Mouse (Mus musculus) heart, embryonic 13.5 days (tissue): ENCODE measurements around the gene Mdfic. TPM values are rescaled to one million over a fixed set of nuclear protein-coding genes. Genes with fewer than 3 reads are reported as not detected.
"Not testable (repeated sequence)": the region's sequence is repeated elsewhere in the genome, so short reads cannot be mapped to it uniquely, and the experiment has no call there.

Experiments used
- ATAC-seq: fragments of 200-750 bp; cut with Nextera tagmentation; 2 replicates; pipeline ENCODE4 v1.8.0; 2017; ENCODE audit warnings: moderate TSS enrichment; ENCODE audit not compliant: insufficient number of reproducible peaks, low FRiP score, low TSS enrichment; ENCODE audit errors: extremely low read depth
- H3K27ac ChIP-seq: fragments of 300-500 bp; sonication (generic); replicated peaks from 2 replicates; pipeline ENCODE4 v1.5.1; 2015; ENCODE audit warnings: moderate library complexity, mild to moderate bottlenecking, inconsistent platforms
- H3K27me3 ChIP-seq: fragments of 300-500 bp; sonication (generic); replicated peaks from 2 replicates; pipeline ENCODE4 v1.6.1; 2015; ENCODE audit warnings: mild to moderate bottlenecking, inconsistent platforms
- H3K36me3 ChIP-seq: fragments of 300-500 bp; sonication (generic); 2 replicates; pipeline ENCODE4 v1.6.1; 2015; ENCODE audit warnings: mild to moderate bottlenecking, inconsistent platforms
- H3K4me1 ChIP-seq: fragments of 300-500 bp; sonication (generic); 2 replicates; pipeline ENCODE4 v1.6.1; 2015; ENCODE audit warnings: inconsistent platforms
- H3K4me2 ChIP-seq: fragments of 300-500 bp; sonication (generic); 2 replicates; pipeline ENCODE4 v1.6.1; 2015; ENCODE audit warnings: inconsistent platforms, mild to moderate bottlenecking, moderate library complexity
- H3K4me3 ChIP-seq: fragments of 300-500 bp; sonication (generic); 2 replicates; pipeline ENCODE4 v1.5.1; 2015; ENCODE audit warnings: moderate library complexity, mild to moderate bottlenecking, inconsistent platforms
- H3K9ac ChIP-seq: fragments of 300-500 bp; sonication (generic); 2 replicates; pipeline ENCODE4 v1.6.1; 2015; ENCODE audit warnings: inconsistent platforms, mild to moderate bottlenecking, moderate library complexity
- H3K9me3 ChIP-seq: fragments of 300-500 bp; sonication (generic); 2 replicates; pipeline ENCODE4 v1.6.1; 2016; ENCODE audit warnings: inconsistent platforms
- WGBS: fragments of 180-500 bp; shearing (Covaris S2); methylation state at CpG from one replicate; pipeline ENCODE4 v1.1.7; 2015; ENCODE audit warnings: mixed read lengths; 5-methylcytosine and 5-hydroxymethylcytosine counted together
- polyA plus RNA-seq: library from polyadenylated mRNA; unstranded; fragments of >200 nt; fragmentation: Nextera tagmentation; extraction: Ambion mirVana; gene quantifications from 2 replicates; pipeline ENCODE4 v1.2.1, GENCODE M21; 2015

Mdfic gene
- polyA plus RNA-seq, result 3.8 and 4.3 TPM in 2 replicates

- Histone ChIP-seq H3K9me3 (no peaks in the 10 kb centered on the region), H3K4me2 (peak within 1 kb of the TSS; percentile 79), H3K9ac (peak within 1 kb of the TSS; percentile 95), H3K27me3 (no peaks in the 10 kb centered on the region), H3K36me3 (0 out of 2 replicates have a peak, but pooled peaks cover 4% of the 10 kb centered on the region), H3K4me3 (peak within 1 kb of the TSS; percentile 89), H3K27ac (peak within 1 kb of the TSS; percentile 83), H3K4me1 (peaks cover 26% of the 10 kb centered on the region)
- under 1% methylated on average over 16 of the region's 16 CpGs for WGBS
- ATAC-seq, result no peak; the same call in 1 of the 2 replicates
Observed at GRCm38 (mm10) chr6:15720461-15720817, at the start of gene Mdfic. Gene Mdfic (plus strand): TSS chr6:15720661.

GRCm38 (mm10) chr6:15671364-15671763, 49.1 kb upstream of the Mdfic start:
- H3K9me3 ChIP-seq, result no peaks in the 10 kb centered on the region
- no peak for ATAC-seq

GRCm38 (mm10) chr6:15710080-15710479, 10.4 kb upstream of the Mdfic start:
- no peak overlapping the region for H3K4me2 ChIP-seq
- no peak for ATAC-seq
- WGBS, result 83% methylated on average over 4 of the region's 4 CpGs
- H3K27me3 ChIP-seq, result no peaks in the 10 kb centered on the region
- no peak overlapping the region for H3K4me3 ChIP-seq
- H3K4me1 ChIP-seq, result peaks cover 1% of the 10 kb centered on the region
- H3K9me3 ChIP-seq, result no peaks in the 10 kb centered on the region
- no peaks in the 10 kb centered on the region for H3K36me3 ChIP-seq
- no peak overlapping the region for H3K9ac ChIP-seq
- H3K27ac ChIP-seq, result no peak overlapping the region

More at GRCm38 (mm10) chr6:15671364-15671763, 49.1 kb upstream of the Mdfic start:
- Histone ChIP-seq H3K9ac (no peak overlapping the region), H3K36me3 (no peaks in the 10 kb centered on the region), H3K27me3 (no peaks in the 10 kb centered on the region), H3K4me1 (no peaks in the 10 kb centered on the region), H3K27ac (no peak overlapping the region), H3K4me2 (no peak overlapping the region), H3K4me3 (no peak overlapping the region)

GRCm38 (mm10) chr6:15710706-15711105, 9.8 kb upstream of the Mdfic start:
- Histone ChIP-seq H3K4me3 (no peak overlapping the region), H3K27ac (no peak overlapping the region), H3K4me1 (peaks cover 7% of the 10 kb centered on the region), H3K36me3 (no peaks in the 10 kb centered on the region), H3K27me3 (no peaks in the 10 kb centered on the region), H3K4me2 (no peak overlapping the region), H3K9me3 (no peaks in the 10 kb centered on the region), H3K9ac (no peak overlapping the region)
- 83% methylated on average over 7 of the region's 7 CpGs for WGBS
- no peak for ATAC-seq

- Histone ChIP-seq H3K9ac (no peak overlapping the region), H3K9me3 (no peaks in the 10 kb centered on the region), H3K4me1 (peaks cover 7% of the 10 kb centered on the region), H3K36me3 (no peaks in the 10 kb centered on the region), H3K4me2 (no peak overlapping the region), H3K27ac (no peak overlapping the region), H3K27me3 (no peaks in the 10 kb centered on the region), H3K4me3 (no peak overlapping the region)
- WGBS, result 53% methylated on average over 2 of the region's 2 CpGs
- ATAC-seq, result no peak
Observed at GRCm38 (mm10) chr6:15712860-15713385, 7.5 kb upstream of the Mdfic start.

- not testable (repeated sequence) for ATAC-seq, H3K9ac ChIP-seq, H3K27me3 ChIP-seq, H3K9me3 ChIP-seq, H3K36me3 ChIP-seq, H3K4me3 ChIP-seq, H3K4me2 ChIP-seq, H3K27ac ChIP-seq, H3K4me1 ChIP-seq
- 73% methylated on average over 1 of the region's 1 CpGs for WGBS
Observed at GRCm38 (mm10) chr6:15714036-15714435, 6.4 kb upstream of the Mdfic start.

GRCm38 (mm10) chr6:15714996-15715844, 5.2 kb upstream of the Mdfic start:
- 58% methylated on average over 2 of the region's 2 CpGs for WGBS
- no peak overlapping the region for H3K27ac ChIP-seq
- no peak for ATAC-seq

GRCm38 (mm10) chr6:15719919-15720318, 542 bp upstream of the Mdfic start:
- 0 out of 2 replicates have a peak, but pooled peaks cover 2% of the 10 kb centered on the region for H3K36me3 ChIP-seq
- H3K9ac ChIP-seq, result no peak overlapping the region
- H3K4me1 ChIP-seq, result peaks cover 31% of the 10 kb centered on the region
- no peak overlapping the region for H3K27ac ChIP-seq
- H3K27me3 ChIP-seq, result no peaks in the 10 kb centered on the region
- no peak overlapping the region for H3K4me3 ChIP-seq
- no peaks in the 10 kb centered on the region for H3K9me3 ChIP-seq
- 82% methylated on average over 6 of the region's 6 CpGs for WGBS
- no peak overlapping the region for H3K4me2 ChIP-seq
- ATAC-seq, result no peak

More at GRCm38 (mm10) chr6:15714996-15715844, 5.2 kb upstream of the Mdfic start:
- H3K9me3 ChIP-seq, result no peaks in the 10 kb centered on the region
- no peaks in the 10 kb centered on the region for H3K36me3 ChIP-seq
- H3K4me2 ChIP-seq, result no peak overlapping the region
- H3K4me3 ChIP-seq, result no peak overlapping the region
- no peaks in the 10 kb centered on the region for H3K27me3 ChIP-seq
- peaks cover 7% of the 10 kb centered on the region for H3K4me1 ChIP-seq
- no peak overlapping the region for H3K9ac ChIP-seq

- no peaks in the 10 kb centered on the region for H3K27me3 ChIP-seq
- no peaks in the 10 kb centered on the region for H3K9me3 ChIP-seq
- H3K4me1 ChIP-seq, result peaks cover 24% of the 10 kb centered on the region
- peak overlapping the region; percentile 89 for H3K4me3 ChIP-seq
- H3K27ac ChIP-seq, result peak overlapping the region; percentile 83
- H3K4me2 ChIP-seq, result peak overlapping the region; percentile 79
- peak; percentile 61; the same call in 1 of the 2 replicates for ATAC-seq
- 0 out of 2 replicates have a peak, but pooled peaks cover 4% of the 10 kb centered on the region for H3K36me3 ChIP-seq
- under 1% methylated on average over 55 of the region's 60 CpGs for WGBS
- peak overlapping the region; percentile 95 for H3K9ac ChIP-seq
Observed at GRCm38 (mm10) chr6:15720818-15721715, 606 bp downstream of the Mdfic start.

GRCm38 (mm10) chr6:15721716-15722031, 1.2 kb downstream of the Mdfic start:
- Histone ChIP-seq H3K4me3 (peak overlapping the region; percentile 89), H3K9me3 (no peaks in the 10 kb centered on the region), H3K4me1 (peaks cover 28% of the 10 kb centered on the region), H3K9ac (peak overlapping the region; percentile 95), H3K4me2 (peak overlapping the region; percentile 79), H3K27me3 (no peaks in the 10 kb centered on the region), H3K27ac (peak overlapping the region; percentile 83), H3K36me3 (0 out of 2 replicates have a peak, but pooled peaks cover 4% of the 10 kb centered on the region)
- WGBS, result 26% methylated on average over 5 of the region's 5 CpGs
- ATAC-seq, result no peak

GRCm38 (mm10) chr6:15722631-15723030, 2.2 kb downstream of the Mdfic start:
- Histone ChIP-seq H3K4me2 (peak overlapping the region; percentile 79), H3K4me1 (peaks cover 34% of the 10 kb centered on the region)
- not testable (repeated sequence) for H3K9me3 ChIP-seq, H3K4me3 ChIP-seq, H3K27me3 ChIP-seq, H3K27ac ChIP-seq, H3K9ac ChIP-seq, H3K36me3 ChIP-seq, ATAC-seq
- 81% methylated on average over 7 of the region's 8 CpGs for whole genome bisulfite sequencing
